Mouse (Mus musculus) layer of hippocampus, postnatal 14 days (tissue): Measurements from ENCODE around the gene Tead4. TPM values are rescaled to one million over a fixed set of nuclear protein-coding genes. Genes with fewer than 3 reads are reported as not detected.
"Not testable (repeated sequence)": the region's sequence is repeated elsewhere in the genome, so short reads cannot be mapped to it uniquely, and the experiment has no call there.

ENCODE experiments used
- DNase-seq, 2 experiments: peaks; one replicate each; pipeline ENCODE4 v3.0.0; 2021 to 2022; ENCODE audit warnings: low spot score in 2 of 2, mixed read lengths in 1 of 2
- total RNA-seq, 2 experiments: library from RNA; stranded (reverse); gene quantifications; 2 replicates each; pipeline ENCODE4 v1.2.3; 2021

The Tead4 gene
- total RNA-seq, 2 experiments from 2014 or later, result 0.62 to 0.98 TPM

GRCm38 (mm10) chr6:128253111-128253510 is 47.5 kb downstream of the Tead4 start:
- DNase-seq, result no peak

DNA sequence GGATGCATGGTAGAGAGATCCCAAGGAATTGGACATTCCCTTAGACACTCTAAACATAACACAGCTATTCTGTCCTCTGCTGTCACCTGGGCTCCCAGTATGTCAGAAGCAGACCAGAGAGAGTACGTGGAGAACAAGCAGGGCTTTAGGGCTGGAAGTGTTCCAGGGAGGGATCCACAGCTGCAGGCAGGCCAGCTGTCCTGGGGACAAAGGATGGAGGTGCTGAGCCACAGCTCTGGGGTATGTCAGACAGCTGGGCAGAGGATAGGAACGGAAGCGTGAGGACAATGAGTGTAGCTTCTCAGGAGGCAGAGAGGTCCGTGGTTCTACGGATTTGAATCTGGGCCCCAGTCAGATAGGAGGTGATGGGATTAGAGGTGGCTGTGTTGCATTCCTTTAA is 50.0 kb downstream of the Tead4 start:
- DNase-seq, result no peak

DNA sequence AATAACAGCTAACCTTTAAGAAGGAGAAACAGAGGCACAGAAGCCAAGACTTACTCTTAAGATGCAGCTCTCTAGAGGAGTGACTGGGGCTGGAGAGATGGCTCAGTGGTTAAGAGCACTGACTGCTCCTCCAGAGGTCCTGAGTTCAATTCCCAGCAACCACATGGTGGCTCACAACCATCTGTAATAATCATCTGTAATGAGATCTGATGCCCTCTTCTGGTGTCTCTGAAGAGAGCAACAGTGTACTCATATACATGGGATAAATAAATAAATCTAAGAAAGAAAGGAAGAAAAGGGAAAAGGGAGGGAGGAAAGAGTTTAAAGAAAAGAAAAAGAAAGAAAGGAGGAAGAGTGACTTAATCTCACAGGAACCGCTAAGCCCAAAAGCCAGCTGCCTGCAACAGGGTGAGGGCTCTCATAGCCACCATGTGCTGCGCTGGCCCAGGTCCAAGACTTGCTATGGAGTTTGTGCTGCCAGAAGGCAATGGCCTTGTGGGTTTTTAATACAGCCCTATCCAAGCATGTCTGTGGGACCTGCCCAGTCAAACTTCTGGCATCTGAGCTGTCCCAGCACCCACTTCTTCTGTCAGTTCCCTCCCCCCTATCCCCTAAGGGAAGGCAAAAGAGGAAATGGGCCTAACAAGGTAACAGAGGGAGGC is 63.4 kb downstream of the Tead4 start:
- DNase-seq, result no peak

- DNase-seq, result no peak
Observed at GRCm38 (mm10) chr6:128236581-128236980, 64.0 kb downstream of the Tead4 start.

DNA sequence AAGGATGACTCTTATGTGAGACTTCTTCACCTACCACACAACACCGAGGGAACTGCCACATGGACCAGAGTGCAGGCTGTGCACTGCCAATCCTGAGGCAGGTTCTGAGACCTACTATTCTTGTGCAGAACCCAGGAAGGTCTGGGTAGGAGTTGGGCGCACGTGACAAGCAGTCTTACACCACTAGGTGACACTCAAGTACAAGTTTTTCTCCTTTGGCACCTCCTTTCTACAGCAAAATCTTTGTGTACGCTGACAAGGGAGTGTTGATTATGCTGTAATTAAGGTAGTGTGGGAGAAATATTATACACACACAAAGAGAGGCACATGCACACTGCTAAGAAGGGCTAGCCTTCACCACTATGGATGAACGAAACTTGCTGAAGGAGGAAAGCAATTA is 66.4 kb downstream of the Tead4 start:
- DNase-seq, result peak; percentile 29 to 55

DNA sequence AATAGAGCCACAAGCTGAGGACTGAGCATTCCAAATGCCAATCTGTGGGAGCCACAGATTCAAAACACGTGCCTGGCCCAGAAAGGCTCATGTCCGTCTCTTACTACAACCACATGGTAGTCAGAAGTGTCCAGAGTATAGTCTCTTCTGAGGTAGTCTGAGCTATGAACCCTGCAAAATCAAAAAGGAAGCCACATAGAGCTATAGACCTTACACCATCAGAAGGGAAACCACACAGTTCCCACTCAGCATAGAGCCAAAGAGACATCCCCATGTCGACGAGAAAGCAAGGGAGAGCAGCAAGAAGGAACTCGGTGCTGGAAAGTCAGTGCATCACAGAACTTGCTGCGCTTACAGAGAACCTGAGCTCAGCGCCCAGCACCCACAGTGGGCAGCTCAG is 68.4 kb downstream of the Tead4 start:
- DNase-seq, result no peak

DNA sequence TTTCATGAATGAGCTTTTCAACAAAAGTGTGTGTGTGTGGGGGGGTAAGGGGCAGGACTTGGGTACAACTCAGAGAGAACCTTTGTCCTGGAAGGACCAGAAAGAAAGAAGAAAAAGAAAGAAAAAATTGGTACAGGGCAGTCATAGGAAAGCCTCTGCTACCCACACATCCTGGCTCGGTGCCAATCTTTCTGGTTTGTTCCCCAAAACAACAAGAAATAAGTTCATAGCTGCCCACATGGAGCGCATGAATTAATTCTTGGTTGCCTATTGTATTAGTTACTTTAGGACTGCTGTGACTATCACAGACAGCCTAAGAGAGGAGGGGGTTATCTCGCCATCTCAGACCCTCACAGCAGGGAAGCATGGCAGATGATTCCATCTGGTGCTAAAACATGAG is 68.9 kb downstream of the Tead4 start:
- DNase-seq, result no peak

DNA sequence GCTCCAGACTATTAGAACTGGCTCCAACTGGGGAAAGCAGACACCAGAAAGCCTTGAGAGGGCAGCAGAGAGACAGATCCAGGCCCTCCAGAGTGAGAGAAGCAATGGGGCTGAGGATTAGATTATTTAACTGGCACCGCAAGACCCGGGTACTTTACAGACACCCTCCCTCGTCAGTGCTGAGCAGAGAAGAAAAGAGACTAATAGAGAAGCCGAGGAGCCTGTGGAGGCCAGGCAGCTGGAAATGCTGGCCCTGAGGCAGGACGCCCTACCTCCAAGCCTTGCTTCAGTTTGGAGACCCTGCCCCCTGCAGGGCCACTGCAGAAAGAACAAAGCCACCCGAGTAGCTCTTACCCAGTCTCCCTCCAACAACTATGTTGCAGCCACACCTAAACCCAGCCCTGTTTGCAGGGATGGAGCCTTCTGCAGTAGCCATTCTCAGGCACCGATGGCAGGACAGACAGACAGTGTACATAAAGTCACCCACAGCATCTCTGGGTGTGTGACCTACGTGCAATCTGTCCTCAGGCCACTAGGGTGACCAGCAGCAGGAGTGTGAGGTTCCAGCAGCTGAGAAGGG is 73.1 kb downstream of the Tead4 start:
- peak; percentile 47 to 48 for DNase-seq

GRCm38 (mm10) chr6:128226941-128227340 is 73.7 kb downstream of the Tead4 start:
- no peak for DNase-seq

DNA sequence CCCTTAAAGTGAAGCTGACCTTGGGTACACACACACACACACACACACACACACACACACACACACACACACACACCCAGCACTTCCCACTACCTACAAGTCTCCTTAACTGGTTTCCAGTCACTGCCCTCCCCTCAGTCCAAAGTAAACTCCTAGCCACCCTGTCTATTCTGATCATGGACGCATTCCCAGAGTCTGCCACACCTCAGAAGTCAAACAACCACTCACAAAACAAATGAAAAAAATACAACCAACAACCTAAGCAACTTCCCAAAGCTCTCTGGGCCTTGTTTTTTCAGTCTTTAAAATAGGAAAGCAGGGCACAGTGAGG is 74.8 kb downstream of the Tead4 start:
- no peak for DNase-seq

DNA sequence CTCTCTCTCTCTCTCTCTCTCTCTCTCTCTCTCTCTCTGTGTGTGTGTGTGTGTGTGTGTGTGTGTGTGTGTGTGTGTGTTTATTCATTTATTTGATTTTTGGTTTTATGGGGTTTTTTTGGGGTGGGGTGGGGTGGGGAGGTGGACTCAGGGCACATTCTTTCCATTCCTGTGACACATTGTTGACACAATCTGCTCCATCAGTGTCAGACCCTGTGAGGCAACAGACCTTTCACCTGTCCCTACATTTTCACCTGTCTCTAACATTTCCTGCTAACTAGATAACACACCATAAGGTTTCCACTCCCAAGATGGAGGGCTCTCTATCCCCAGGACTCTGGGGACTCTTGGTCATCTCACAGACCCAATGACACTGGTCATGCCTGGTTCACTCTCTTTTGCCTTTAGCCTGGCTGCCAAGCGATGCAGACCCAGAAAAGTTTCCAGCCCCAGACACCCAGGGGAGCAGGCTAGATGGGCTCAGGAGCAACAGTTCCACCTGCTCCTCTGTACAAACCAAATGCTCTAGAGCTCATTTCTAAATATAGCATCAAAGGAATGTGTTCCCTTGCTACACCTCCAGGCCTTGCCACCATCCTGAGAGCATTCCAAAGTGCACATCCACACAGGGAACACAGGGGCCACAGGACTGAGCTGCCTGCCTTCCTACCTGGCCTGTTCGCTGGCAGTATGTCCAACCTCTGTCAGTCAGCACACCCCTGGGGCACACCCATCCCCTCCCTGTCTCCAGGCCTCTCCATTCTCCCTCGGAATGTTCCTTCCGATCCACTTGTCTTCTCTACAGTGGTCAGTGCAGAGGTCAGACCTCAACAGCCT is 75.4 kb downstream of the Tead4 start:
- DNase-seq, result no peak

DNA sequence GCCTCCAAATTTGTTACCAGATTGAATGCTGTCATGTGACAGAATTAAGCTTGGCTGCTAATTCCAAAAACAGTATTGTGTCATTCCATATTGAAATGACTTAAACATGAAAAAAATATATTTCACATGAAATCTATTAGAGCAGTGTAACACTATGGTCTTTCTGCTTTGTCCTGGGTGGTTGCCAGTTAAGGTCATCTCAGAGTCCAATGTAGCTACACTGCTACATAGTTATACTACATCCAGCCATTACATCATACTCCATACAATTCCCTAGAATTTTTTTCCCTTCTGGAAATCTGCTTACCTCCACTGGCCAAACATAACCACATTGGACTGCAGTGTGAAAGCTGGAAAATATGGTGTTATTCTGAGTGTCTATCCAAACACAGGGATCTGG is 77.5 kb downstream of the Tead4 start:
- no peak for DNase-seq

DNA sequence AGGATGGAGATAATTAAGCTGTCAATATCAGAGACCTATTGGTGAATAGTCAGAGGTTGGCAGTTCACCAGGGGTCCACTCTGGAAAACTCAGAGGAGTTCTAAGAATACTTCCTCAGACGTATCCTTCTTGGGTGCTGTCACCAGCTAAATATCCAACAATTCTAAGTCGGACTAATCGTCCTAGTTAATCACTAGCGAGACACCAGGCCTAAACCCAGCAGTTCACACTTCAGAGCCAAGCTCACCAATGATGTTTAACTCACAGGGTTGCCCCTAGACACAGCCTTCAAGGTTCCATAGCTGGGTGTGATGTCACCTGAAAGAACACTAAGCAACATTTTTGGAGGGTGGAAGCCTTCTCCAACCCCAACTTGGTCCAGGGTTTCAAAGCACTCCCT is 85.6 kb downstream of the Tead4 start:
- not testable (repeated sequence) for DNase-seq

DNA sequence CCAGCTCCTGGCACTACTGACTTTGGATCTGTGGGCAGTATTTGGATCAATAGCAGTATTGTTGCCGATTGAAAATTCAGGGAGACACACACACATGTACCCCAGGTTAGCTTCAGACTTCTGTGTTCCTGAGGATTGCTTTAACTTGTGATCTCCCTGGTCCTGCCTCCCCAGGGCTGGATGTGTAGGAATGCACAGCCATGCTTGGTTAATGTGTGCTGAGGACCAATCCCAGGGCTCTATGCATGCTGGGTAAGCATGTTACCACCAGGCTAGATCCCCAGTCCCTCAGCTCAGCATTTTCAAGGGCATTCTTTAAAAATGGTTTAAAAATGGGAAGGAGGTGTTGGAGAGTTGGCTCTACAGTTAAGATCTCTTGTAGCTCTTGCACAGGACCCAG is 91.4 kb downstream of the Tead4 start:
- not testable (repeated sequence) for DNase-seq

DNA sequence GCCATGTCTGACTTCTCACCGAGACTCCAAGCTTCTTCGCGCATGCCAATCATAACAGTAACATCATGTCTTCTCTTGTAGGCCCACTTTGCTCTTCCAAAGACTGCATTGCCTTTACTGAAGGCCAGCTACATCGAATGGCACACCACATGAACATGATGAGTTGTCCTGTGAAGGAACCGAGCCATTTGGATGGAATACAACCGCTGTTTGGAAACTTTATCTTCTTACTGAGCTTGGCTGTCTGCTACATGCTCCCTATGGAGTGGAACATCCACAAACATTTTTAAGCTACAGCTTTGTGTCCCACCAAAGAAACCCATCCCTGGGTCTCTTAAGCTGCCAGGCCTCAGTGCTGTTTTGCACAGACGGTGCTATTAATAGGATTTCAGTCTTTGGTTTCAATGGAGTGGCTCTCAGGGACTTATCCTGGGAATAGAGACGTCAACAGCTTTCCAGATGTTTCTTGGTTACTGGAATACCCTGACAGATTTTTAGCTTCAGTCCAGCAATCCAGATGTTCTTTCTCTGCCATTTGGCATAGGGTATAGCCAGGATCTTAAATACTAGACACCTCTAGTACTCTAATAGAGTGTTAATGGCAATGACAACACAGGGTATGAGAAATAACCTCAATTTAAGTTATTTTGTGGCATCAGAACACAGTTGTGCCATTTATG is 92.0 kb downstream of the Tead4 start:
- no peak for DNase-seq

- no peak for DNase-seq
Observed at GRCm38 (mm10) chr6:128203557-128203956, 97.1 kb downstream of the Tead4 start.

DNA sequence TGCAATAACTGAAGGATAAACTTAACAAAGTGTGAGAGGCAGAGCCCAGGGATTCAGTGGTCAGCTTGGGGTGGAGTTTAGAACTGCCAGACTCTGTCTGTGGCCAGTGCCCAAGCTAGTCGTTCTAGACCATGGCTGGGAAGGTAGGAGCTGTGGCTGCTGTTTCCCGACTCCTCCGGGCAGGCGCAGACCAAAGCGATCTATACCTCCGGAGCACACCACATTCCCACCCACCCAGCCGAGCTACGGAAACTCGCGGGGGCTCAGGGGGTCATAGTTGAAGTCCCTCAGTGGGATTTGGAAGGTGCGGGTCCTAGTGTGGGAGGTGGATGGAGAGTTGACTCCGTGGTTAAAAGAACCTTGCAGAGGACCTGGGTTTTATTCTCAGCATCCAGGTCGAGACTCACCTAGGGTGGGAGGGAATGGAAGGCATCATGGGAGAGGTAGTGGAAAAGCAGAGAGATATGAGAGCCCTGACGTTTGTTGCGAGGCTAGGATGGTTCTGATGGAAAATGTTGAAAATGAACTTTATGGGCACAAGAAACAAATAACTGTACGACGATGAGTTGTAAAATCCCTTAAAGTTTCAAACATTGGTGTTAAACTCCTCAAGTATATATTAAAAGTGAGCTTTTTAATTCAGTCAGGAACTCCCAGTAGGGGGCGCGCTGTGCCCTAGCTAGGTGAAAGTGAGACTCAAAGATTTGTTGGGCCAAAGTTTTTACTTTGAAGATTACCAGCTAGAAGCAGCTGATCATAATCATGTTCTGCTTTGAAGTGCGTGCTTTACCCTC is 99.6 kb downstream of the Tead4 start:
- DNase-seq, result peak; percentile 43 to 63

- DNase-seq, result peak; percentile 96 to 98
Observed at GRCm38 (mm10) chr6:128200116-128200846, 100.3 kb downstream of the Tead4 start.

GRCm38 (mm10) chr6:128183521-128183920 is 117.1 kb downstream of the Tead4 start:
- DNase-seq, result no peak

- DNase-seq, result no peak
Observed at GRCm38 (mm10) chr6:128181176-128181575, 119.4 kb downstream of the Tead4 start.
